Mouse (Mus musculus) mesoderm, embryonic 11.5 days (tissue): Measurements from ENCODE around the gene Opn1mw.
"Not testable (repeated sequence)": the region's sequence is repeated elsewhere in the genome, so short reads cannot be mapped to it uniquely, and the experiment has no call there.

Experiments used
- DNase-seq: peaks from one replicate; pipeline ENCODE4 v3.0.0-alpha.2; 2012; ENCODE audit warnings: low read depth, low spot score

Opn1mw gene

GRCm38 (mm10) chrX:74127164-74127563, at the start of gene Opn1mw:
Gene Opn1mw, plus strand, starts transcription at chrX:74127464.
- DNase-seq = no peak

DNA sequence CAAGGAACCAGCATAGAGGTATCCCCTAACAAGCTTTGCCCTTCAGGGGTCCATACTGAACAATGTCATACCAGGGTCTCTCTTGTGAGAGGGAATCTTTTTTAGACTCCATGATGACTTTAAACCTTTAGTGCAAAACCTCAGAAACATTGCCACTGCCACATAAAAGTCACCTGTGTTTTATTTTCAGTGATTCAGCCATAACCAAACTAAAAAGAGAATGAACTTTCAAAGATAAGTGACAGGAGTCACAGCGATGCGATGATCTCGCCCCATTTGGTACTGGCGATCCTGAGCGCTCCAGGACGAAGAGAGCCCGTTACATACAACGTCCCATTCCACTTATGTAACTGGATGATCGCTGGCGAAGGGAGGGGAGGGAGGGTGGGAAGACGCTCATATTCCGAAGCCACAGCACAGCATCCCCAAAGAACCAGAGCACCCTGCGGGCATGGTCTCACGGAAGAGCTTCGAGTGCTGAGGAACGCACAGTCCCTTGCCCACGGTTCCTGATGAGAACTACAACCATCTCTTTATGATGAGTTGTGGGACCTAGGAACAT, 42.9 kb upstream of the Opn1mw start:
- no peak for DNase-seq

DNA sequence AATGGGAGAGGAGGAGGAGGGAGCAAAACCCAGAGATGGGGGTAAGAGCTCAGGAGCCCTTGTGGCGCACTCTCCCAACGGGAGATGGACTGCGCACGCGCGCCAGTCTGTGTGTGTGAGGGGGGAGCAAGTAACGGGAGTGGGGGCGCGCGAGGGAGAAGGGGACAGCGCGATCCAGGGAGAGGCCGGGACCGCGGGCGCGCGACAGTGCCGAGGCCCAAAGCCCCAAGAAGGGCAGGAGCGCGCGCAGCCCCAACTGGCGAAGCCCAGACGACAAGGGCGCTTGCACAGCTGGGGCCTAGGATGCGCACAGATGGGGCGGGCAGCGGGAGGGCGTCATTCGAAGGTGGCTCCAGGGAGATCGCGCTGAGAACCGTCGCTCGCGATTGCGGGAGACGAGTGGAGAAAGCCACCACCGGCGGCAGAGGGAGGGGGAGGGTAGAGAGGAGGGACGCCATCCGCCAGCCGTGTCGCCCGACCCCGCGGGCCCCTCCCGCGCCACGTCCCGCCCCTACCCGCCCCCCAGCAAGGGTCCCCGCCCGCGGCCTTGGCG, 42.2 kb upstream of the Opn1mw start:
- peak; percentile 88 for DNase-seq

DNA sequence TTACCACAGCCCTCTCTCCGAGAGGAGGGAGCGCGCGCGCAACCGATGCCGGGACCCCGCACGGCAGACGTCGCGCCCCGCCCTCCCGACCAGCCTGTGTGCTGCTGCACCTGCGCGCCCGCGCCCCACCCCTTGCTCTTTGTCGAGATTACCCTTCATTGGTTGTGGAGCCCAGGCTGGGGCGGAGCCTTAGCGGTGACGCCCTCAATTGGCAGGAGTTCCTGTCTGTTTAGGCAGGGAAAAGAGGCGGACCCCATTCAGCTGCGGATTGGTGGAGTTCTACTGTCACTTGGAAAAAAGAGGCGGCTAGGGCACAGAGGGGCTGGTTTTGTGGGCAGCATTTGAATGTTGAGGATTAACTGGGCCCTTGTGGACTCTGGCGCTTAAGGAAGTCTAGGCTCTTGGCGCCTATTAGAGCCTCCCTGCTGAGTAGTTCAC, 41.6 kb upstream of the Opn1mw start:
- DNase-seq = peak; percentile 96

GRCm38 (mm10) chrX:74095130-74095529, 32.1 kb upstream of the Opn1mw start:
- no peak for DNase-seq

- no peak for DNase-seq
These were observed 23.6 kb upstream of the Opn1mw start for GRCm38 (mm10) chrX:74103457-74104188.

- no peak for DNase-seq
These were observed 21.3 kb upstream of the Opn1mw start for GRCm38 (mm10) chrX:74105916-74106315.

DNA sequence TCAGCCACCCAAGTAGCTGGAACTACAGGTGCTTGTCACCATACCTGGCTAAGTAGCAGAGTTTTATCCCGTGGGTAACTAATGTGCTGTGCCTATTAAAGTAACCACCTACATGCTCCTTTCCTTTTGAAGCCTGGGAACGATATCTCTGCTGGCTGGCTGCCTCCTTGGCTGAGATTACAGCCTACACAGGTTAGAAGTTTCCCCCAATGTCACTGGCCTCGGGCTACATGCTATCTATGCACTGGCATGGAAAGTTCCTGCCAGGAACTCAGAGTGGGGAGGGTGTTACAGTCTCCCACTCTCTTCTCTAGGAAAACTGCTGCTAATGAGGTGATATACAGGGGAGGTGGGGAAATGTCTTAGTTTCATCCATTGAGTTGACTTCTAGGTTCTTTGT, 18.5 kb upstream of the Opn1mw start:
- no peak for DNase-seq

- DNase-seq = no peak
These were observed 13.2 kb upstream of the Opn1mw start for GRCm38 (mm10) chrX:74114036-74114435.

- DNase-seq = no peak
These were observed 11.8 kb upstream of the Opn1mw start for GRCm38 (mm10) chrX:74115511-74115910.

GRCm38 (mm10) chrX:74124975-74125374, 2.3 kb upstream of the Opn1mw start:
- no peak for DNase-seq

GRCm38 (mm10) chrX:74135263-74135662, 8.0 kb downstream of the Opn1mw start, which contains the start of gene Mecp2:
Gene Mecp2, minus strand, starts transcription at chrX:74135363.
- DNase-seq = not testable (repeated sequence)

GRCm38 (mm10) chrX:74167738-74168137, 40.5 kb downstream of the Opn1mw start, which contains the start of gene Tex28:
Gene Tex28, minus strand, starts transcription at chrX:74167838.
- no peak for DNase-seq

- no peak for DNase-seq
These were observed 49.7 kb downstream of the Opn1mw start, which contains the start of gene Tktl1 for GRCm38 (mm10) chrX:74176959-74177358. Gene Tktl1, plus strand, starts transcription at chrX:74177259.
